Mouse (Mus musculus) CH12.LX (cell line): ENCODE data around the gene Pnmal2.

Experiments used
- BHLHE40 ChIP-seq: IDR thresholded peaks from 2 replicates; pipeline ENCODE4 v1.6.1; 2011; ENCODE audit warnings: mild to moderate bottlenecking, low read depth, low read length, improper control_type of control experiment
- E2F4 ChIP-seq: IDR thresholded peaks from 2 replicates; pipeline ENCODE4 v1.6.1; 2011; ENCODE audit warnings: low read depth, low read length, improper control_type of control experiment; ENCODE audit not compliant: insufficient replicate concordance
- IRF4 ChIP-seq: IDR thresholded peaks from 2 replicates; pipeline ENCODE4 v1.6.1; 2014; ENCODE audit warnings: low read depth, mild to moderate bottlenecking, inconsistent platforms, low read length, improper control_type of control experiment
- MAX ChIP-seq: IDR thresholded peaks from 2 replicates; pipeline ENCODE4 v1.6.1; 2011; ENCODE audit warnings: low read length, improper control_type of control experiment
- MXI1 ChIP-seq: IDR thresholded peaks from 2 replicates; pipeline ENCODE4 v1.6.1; 2011; ENCODE audit warnings: mild to moderate bottlenecking, low read depth, low read length, improper control_type of control experiment
- POLR2A ChIP-seq: IDR thresholded peaks from 2 replicates; pipeline ENCODE4 v1.6.1; 2011; ENCODE audit warnings: low read depth, mild to moderate bottlenecking, improper control_type of control experiment, low read length
- USF1 ChIP-seq: IDR thresholded peaks from 2 replicates; pipeline ENCODE4 v1.6.1; 2014; ENCODE audit warnings: low read depth, mild to moderate bottlenecking, inconsistent platforms, low read length, improper control_type of control experiment

- no peak for TF ChIP-seq POLR2A
- TF ChIP-seq IRF4 = no peak
- no peak for TF ChIP-seq MAX
- TF ChIP-seq E2F4 = no peak
- TF ChIP-seq BHLHE40 = no peak
- no peak for TF ChIP-seq USF1
- no peak for TF ChIP-seq MXI1
These were observed 36.1 kb upstream of the Pnmal2 start for GRCm38 (mm10) chr7:16908367-16908766.
